Mouse (Mus musculus) hindbrain, embryonic 11.5 days (tissue): Measurements from ENCODE around the gene Gm6657. TPM values are rescaled to one million over a fixed set of nuclear protein-coding genes. Genes with fewer than 3 reads are reported as not detected.

Experiments
- ATAC-seq: fragments of 200-750 bp; cut with Nextera tagmentation; 2 replicates; pipeline ENCODE4 v1.8.0; 2017; ENCODE audit warnings: mild to moderate bottlenecking, moderate TSS enrichment, moderate library complexity; ENCODE audit not compliant: low FRiP score
- DNase-seq: peaks from one replicate; pipeline ENCODE4 v3.0.0-alpha.2; 2015; ENCODE audit warnings: low spot score
- H3K27ac ChIP-seq: fragments of 300-500 bp; sonication (generic); 2 replicates; pipeline ENCODE4 v1.5.1; 2014; ENCODE audit warnings: mild to moderate bottlenecking, low read depth, low read length
- H3K27me3 ChIP-seq: fragments of 300-500 bp; sonication (generic); 2 replicates; pipeline ENCODE4 v1.6.1; 2014; ENCODE audit warnings: mild to moderate bottlenecking, low read length, moderate library complexity, mixed read lengths; ENCODE audit not compliant: control insufficient read depth, insufficient read depth
- H3K36me3 ChIP-seq: fragments of 300-500 bp; sonication (generic); 2 replicates; pipeline ENCODE4 v1.6.1; 2014; ENCODE audit warnings: mild to moderate bottlenecking, low read length, moderate library complexity, mixed read lengths; ENCODE audit not compliant: control insufficient read depth, insufficient read depth
- H3K4me1 ChIP-seq: fragments of 300-500 bp; sonication (generic); replicated peaks from 2 replicates; pipeline ENCODE4 v1.6.1; 2014; ENCODE audit warnings: low read length, mixed read lengths; ENCODE audit not compliant: control insufficient read depth, insufficient read depth
- H3K4me2 ChIP-seq: fragments of 300-500 bp; sonication (generic); replicated peaks from 2 replicates; pipeline ENCODE4 v1.6.1; 2014; ENCODE audit warnings: mild to moderate bottlenecking, low read depth, low read length
- H3K4me3 ChIP-seq: fragments of 300-500 bp; sonication (generic); 2 replicates; pipeline ENCODE4 v1.5.1; 2014; ENCODE audit warnings: low read depth, low read length
- H3K9ac ChIP-seq: fragments of 300-500 bp; sonication (generic); 2 replicates; pipeline ENCODE4 v1.6.1; 2014; ENCODE audit warnings: low read depth, low read length
- H3K9me3 ChIP-seq: fragments of 300-500 bp; sonication (generic); 2 replicates; pipeline ENCODE4 v1.6.1; 2016; ENCODE audit warnings: low read length; ENCODE audit not compliant: control insufficient read depth
- WGBS: fragments of 180-500 bp; shearing (Covaris S2); extraction: QIAGEN DNeasy Blood & Tissue Kit; methylation state at CpG from one replicate; pipeline ENCODE4 v1.1.7; 2014; 5-methylcytosine and 5-hydroxymethylcytosine counted together
- polyA plus RNA-seq: library from polyadenylated mRNA; unstranded; fragments of >200 nt; fragmentation: Nextera tagmentation; extraction: Ambion mirVana; gene quantifications from 2 replicates; pipeline ENCODE4 v1.2.1, GENCODE M21; 2014

Gm6657 gene
- polyA plus RNA-seq, 1 experiment from 2014 or later, result not detected

GRCm38 (mm10) chr12:78206571-78206960 lies 12.5 kb downstream of the Gm6657 start:
- 86% methylated on average over 4 of the region's 4 CpGs for WGBS

GRCm38 (mm10) chr12:78209856-78210255 lies 15.8 kb downstream of the Gm6657 start:
- DNase-seq (no peak), ATAC-seq (no peak)
- no peaks in the 10 kb centered on the region for H3K36me3 ChIP-seq
- 92% methylated on average over 2 of the region's 2 CpGs for WGBS
- H3K4me3 ChIP-seq, result no peak overlapping the region
- H3K4me2 ChIP-seq, result no peak overlapping the region
- no peaks in the 10 kb centered on the region for H3K9me3 ChIP-seq
- H3K4me1 ChIP-seq, result no peaks in the 10 kb centered on the region
- H3K9ac ChIP-seq, result no peak overlapping the region
- H3K27ac ChIP-seq, result no peak overlapping the region
- no peaks in the 10 kb centered on the region for H3K27me3 ChIP-seq

More at GRCm38 (mm10) chr12:78206571-78206960, 12.5 kb downstream of the Gm6657 start:
- H3K4me1 ChIP-seq, result no peaks in the 10 kb centered on the region
- no peak overlapping the region for H3K9ac ChIP-seq
- no peaks in the 10 kb centered on the region for H3K36me3 ChIP-seq
- DNase-seq (no peak), ATAC-seq (no peak)
- H3K27ac ChIP-seq, result no peak overlapping the region
- H3K4me3 ChIP-seq, result no peak overlapping the region
- no peak overlapping the region for H3K4me2 ChIP-seq
- no peaks in the 10 kb centered on the region for H3K27me3 ChIP-seq
- no peaks in the 10 kb centered on the region for H3K9me3 ChIP-seq

- Histone ChIP-seq H3K4me3 (no peak overlapping the region), H3K4me2 (no peak overlapping the region), H3K27ac (no peak overlapping the region), H3K36me3 (no peaks in the 10 kb centered on the region), H3K9ac (no peak overlapping the region), H3K9me3 (no peaks in the 10 kb centered on the region), H3K27me3 (no peaks in the 10 kb centered on the region), H3K4me1 (no peaks in the 10 kb centered on the region)
- DNase-seq (no peak), ATAC-seq (no peak)
- WGBS, result 80% methylated on average over 6 of the region's 6 CpGs
Measured at GRCm38 (mm10) chr12:78215490-78215889, 21.4 kb downstream of the Gm6657 start.

DNA sequence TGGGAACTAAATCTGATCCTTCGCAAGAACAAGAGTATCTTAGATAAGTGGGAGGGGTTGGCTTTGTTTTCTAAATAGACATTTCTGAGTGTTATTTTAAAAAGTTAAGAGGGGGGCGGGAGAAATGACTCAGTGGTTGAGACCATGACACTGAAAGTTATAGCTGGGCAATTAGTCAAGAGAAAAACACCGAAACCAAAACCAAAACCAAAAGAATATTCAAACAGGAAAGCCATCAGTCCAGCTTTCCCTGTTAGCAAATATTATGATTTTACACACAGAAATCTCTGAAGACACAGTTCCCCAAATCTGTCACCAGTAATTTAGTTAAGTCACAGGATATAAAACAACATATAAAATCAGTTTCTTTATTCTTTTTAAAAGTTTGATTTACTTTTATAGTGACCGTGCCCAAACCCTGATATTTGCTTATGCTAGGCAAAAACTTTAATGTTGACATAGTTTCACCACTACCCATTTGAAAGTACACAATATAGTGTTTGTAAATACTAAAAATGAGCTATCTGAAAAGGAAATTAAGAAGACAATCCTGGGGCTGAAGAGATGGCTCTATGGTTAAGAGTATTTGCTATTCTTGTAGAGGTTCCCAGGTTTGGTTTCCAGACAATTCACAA lies 25.3 kb downstream of the Gm6657 start:
- ATAC-seq (no peak), DNase-seq (no peak)
- no peaks in the 10 kb centered on the region for H3K27me3 ChIP-seq
- 87% methylated on average over 4 of the region's 4 CpGs for WGBS
- no peaks in the 10 kb centered on the region for H3K36me3 ChIP-seq
- H3K27ac ChIP-seq, result no peak overlapping the region
- no peaks in the 10 kb centered on the region for H3K4me1 ChIP-seq
- no peak overlapping the region for H3K4me3 ChIP-seq
- H3K9me3 ChIP-seq, result no peaks in the 10 kb centered on the region
- no peak overlapping the region for H3K9ac ChIP-seq
- no peak overlapping the region for H3K4me2 ChIP-seq

- Histone ChIP-seq H3K9me3 (no peaks in the 10 kb centered on the region), H3K27ac (peak within 1 kb of the TSS; percentile 95), H3K4me3 (peak within 1 kb of the TSS; percentile 93), H3K4me2 (peak within 1 kb of the TSS; percentile 66), H3K27me3 (no peaks in the 10 kb centered on the region), H3K4me1 (no peaks in the 10 kb centered on the region), H3K9ac (peak within 1 kb of the TSS; percentile 85), H3K36me3 (no peaks in the 10 kb centered on the region)
- ATAC-seq, result peak; percentile 97
- peak; percentile 92 for DNase-seq
- WGBS, result under 1% methylated on average over 65 of the region's 70 CpGs
Measured at GRCm38 (mm10) chr12:78225707-78226518, 31.9 kb downstream of the Gm6657 start, which contains the start of gene Gphn. Gene Gphn, plus strand, starts transcription at chr12:78226379.

DNA sequence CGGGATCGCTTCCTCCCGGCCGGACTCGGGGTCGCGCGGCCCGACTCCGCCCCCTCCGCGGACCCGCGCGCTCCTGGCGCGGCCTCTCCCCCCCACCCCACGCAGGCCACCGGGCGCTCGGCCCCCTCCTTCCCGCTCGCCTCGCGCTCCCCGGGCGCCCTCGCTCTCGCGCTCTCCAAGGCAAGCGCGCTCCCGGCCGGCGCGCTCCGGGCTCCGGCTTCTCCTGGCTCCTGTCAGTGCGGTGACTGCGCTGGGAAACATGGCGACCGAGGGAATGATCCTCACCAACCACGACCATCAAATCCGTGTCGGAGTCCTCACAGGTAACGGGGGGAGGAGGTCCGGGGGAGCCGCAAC lies 32.5 kb downstream of the Gm6657 start:
- Histone ChIP-seq H3K4me2 (peak overlapping the region; percentile 66), H3K9me3 (no peaks in the 10 kb centered on the region), H3K36me3 (no peaks in the 10 kb centered on the region), H3K27me3 (no peaks in the 10 kb centered on the region), H3K27ac (peak overlapping the region; percentile 95), H3K4me1 (no peaks in the 10 kb centered on the region), H3K9ac (peak overlapping the region; percentile 85), H3K4me3 (peak overlapping the region; percentile 93)
- ATAC-seq (peak; percentile 92), DNase-seq (peak; percentile 93)
- WGBS, result under 1% methylated on average over 37 of the region's 48 CpGs

DNA sequence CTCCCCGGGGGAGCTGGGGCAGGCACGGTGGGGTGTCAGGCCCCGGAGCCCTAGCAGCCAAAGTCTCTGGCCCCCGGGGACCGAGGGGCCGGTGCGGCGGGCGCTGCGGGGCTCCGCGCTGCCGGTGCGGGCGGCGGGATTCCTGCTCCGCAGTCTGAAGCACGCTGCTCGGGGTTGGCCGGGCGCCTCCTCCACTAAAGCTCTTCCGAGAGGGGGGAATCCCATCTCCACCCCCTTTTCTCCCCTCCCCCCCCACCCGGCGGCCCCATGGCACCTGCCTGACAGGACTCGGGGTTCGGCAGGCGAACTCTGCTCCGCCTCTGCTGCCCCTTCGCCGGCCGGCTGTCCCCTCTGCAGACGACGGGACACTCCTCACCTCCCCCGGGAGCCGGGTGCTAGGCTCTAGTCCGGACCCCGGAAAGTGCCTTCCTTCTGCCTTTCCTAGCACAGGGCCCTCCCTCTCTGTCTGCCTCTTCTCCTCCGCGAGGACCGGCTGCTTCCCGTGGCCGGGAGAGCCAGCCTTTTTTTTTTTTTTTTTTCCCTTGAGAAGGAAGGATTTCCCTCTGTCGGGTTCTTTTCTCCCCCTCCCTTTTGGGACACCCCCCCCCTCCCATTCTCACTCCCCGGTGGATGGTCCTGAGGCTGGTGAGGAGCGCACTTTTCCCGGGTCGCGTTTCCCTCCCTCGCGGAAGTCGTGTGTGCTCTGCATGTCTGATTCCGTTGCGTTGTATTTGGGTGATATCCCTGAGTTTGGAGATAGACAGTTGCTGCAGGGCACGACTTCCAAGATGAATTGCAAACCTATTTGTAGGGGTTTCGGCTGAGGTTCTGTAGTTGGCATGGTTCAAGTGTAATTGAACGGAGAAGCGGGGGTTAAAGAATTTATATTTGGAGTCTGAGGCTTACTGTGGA lies 33.2 kb downstream of the Gm6657 start:
- Histone ChIP-seq H3K4me3 (peak overlapping the region; percentile 93), H3K9ac (peak overlapping the region; percentile 85), H3K27me3 (no peaks in the 10 kb centered on the region), H3K4me1 (no peaks in the 10 kb centered on the region), H3K4me2 (peak overlapping the region; percentile 66), H3K27ac (peak overlapping the region; percentile 95), H3K9me3 (no peaks in the 10 kb centered on the region), H3K36me3 (no peaks in the 10 kb centered on the region)
- peak; percentile 68 for DNase-seq
- WGBS, result under 1% methylated on average over 48 of the region's 57 CpGs
- ATAC-seq, result peak; percentile 48

- ATAC-seq (no peak), DNase-seq (peak; percentile 3)
- H3K9me3 ChIP-seq, result no peaks in the 10 kb centered on the region
- no peaks in the 10 kb centered on the region for H3K27me3 ChIP-seq
- peak overlapping the region; percentile 66 for H3K4me2 ChIP-seq
- no peak overlapping the region for H3K27ac ChIP-seq
- peak overlapping the region; percentile 93 for H3K4me3 ChIP-seq
- WGBS, result 36% methylated on average over 4 of the region's 4 CpGs
- H3K36me3 ChIP-seq, result no peaks in the 10 kb centered on the region
- H3K9ac ChIP-seq, result no peak overlapping the region
- no peaks in the 10 kb centered on the region for H3K4me1 ChIP-seq
Measured at GRCm38 (mm10) chr12:78228139-78228538, 34.1 kb downstream of the Gm6657 start.
